Mouse (Mus musculus) cerebellum, adult (tissue): ENCODE results near the gene Caskin1.

Experiments used
- ATAC-seq: cut with Nextera tagmentation; 2 replicates; pipeline ENCODE4 v1.9.2; 2017; ENCODE audit warnings: mild to moderate bottlenecking, moderate library complexity, mixed read lengths; ENCODE audit not compliant: insufficient number of reproducible peaks, low FRiP score, low TSS enrichment

Caskin1 gene

GRCm38 (mm10) chr17:24529007-24529451 lies 40.6 kb downstream of the Caskin1 start:
- ATAC-seq: no peak

- no peak for ATAC-seq
Observed at GRCm38 (mm10) chr17:24529883-24530282, 41.5 kb downstream of the Caskin1 start.

DNA sequence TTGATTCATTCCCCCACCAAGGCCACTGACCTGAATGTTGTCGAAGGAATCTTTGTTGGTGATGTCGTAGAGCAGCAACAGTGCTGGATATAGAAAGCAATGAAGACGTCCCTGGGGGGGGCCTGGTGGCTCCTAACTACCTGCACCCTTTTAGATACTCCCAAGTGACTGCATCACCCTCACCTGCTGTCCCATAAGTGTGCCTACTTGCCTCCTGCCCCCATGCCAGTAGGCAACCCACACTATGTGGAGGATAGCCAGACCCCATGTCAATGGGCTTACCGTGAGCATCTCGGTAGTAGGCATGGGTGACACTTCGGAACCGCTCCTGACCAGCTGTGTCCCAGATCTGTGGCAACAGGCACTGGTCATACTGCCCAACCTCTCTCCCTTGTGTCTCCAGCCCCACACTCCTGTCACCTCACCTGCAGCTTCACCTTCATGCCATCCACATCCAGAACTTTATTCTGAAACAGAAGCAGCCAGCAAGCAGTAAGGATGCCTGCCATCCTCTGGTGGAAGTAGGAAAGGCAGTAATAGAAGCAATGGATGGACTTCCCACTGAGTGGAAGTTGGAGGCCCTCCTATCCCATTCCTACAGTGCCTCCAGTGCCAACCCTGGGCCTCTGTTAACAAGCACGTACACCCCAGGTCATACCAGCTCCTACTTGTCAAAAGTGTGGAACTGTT lies 42.1 kb downstream of the Caskin1 start:
- no peak for ATAC-seq

DNA sequence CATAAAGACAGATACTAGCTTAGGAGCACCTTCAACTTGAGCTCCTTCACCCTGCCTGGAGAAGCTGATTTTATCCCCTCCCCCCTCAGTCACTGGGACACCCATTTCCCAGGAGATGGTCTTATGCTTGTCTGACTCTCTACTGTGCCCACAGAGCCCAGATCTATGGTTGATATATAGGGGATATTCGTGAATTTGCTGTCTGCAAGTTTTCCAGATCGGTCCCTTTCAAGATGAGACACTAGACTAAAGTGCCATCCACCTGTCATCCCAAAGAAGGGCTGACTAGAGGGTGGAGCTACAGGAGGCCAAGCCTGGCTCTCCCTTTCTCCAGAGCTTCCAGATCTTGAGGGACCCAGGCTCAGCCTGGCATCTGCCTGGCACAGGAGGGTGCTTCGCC lies 42.7 kb downstream of the Caskin1 start:
- ATAC-seq: no peak

GRCm38 (mm10) chr17:24532045-24532444 lies 43.6 kb downstream of the Caskin1 start:
- no peak for ATAC-seq

DNA sequence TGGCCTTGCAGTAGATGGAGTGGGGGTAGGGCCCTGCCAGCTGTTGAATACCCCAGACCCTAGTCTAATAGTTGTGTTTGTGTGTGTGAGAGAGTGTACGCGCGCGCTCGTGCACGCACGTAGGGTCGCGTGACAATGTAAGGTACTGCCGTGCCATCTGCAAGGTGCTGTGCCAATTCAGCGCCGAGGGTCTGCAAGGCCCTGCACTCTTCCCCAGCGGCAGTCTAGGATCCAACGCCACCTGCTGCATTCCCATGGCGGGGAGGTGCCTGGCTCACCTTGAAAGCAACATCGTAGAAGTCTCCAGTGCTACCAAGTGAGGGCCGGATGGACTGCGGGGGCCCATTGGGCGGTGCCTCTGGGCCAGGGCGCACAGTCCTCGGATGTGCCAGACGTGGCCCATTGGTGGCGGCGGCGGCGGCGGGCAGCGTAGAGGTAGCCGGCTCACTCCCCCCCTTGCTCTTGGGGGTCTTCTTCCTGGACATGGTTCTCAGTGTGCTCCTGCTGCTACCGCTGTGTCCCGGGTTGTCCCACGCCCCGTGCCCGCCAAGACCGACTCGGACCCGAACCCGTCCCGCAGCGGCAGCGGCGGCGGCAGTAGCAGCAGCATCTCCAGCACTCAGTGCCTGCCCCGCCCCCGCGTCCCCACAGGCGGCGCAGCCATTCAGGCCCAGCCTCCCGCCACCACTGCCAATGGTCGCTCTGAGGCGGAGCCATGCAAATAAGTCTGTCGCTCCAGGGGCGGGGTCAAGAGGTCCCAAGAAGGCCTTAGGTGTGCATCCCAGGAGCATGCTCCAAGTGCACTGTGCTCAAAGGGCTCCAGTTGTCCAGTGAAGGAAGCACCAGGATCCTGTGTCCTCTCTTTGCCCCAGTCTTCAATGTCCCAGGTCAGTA lies 44.9 kb downstream of the Caskin1 start:
- ATAC-seq: peak; percentile 82

- no peak for ATAC-seq
Observed at GRCm38 (mm10) chr17:24534160-24534718, 45.8 kb downstream of the Caskin1 start, which contains the start of gene Rab26. Gene Rab26 (minus strand): TSS chr17:24534210.

DNA sequence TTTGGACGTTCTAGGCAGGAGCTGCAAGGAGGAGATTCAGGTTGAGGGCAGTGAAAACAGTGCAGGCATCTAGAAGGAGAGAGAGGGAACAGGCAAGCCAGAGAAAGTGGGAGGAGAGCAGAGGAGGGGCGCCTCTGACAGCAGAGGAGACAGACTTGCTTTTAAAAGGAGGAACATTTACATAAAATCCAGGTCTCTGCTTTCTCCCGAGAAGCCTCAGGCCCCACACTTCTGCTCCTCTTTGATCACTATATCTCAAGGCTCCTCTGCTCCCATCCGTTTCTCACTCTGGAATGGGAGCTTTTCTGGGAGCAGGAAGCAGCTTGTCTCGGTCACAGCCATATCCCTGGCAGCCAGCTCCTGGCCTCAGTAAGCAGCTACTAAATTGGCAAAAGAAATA lies 46.9 kb downstream of the Caskin1 start:
- no peak for ATAC-seq

DNA sequence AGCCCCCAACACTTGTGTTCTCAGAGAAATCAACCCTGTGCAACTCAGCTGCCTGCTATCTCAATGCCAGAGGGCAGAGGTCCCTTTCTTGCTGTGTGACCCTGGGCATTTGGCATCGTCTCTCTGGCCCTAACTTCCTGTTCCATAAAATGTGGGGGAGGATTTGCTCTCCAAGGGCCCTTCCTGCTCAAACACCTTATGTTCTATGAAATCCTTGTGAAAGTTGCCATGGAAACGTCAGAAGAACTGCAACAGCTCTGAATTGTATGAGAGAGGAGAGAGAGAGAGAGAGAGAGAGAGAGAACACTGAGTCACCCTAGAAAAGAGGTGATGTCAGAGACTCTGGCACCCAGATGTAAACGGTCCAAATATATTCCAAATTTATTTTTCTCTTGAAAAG lies 49.1 kb downstream of the Caskin1 start:
- ATAC-seq: no peak

- no peak for ATAC-seq
Observed at GRCm38 (mm10) chr17:24538950-24539349, 50.5 kb downstream of the Caskin1 start.

GRCm38 (mm10) chr17:24540375-24540774 lies 52.0 kb downstream of the Caskin1 start:
- ATAC-seq: no peak

DNA sequence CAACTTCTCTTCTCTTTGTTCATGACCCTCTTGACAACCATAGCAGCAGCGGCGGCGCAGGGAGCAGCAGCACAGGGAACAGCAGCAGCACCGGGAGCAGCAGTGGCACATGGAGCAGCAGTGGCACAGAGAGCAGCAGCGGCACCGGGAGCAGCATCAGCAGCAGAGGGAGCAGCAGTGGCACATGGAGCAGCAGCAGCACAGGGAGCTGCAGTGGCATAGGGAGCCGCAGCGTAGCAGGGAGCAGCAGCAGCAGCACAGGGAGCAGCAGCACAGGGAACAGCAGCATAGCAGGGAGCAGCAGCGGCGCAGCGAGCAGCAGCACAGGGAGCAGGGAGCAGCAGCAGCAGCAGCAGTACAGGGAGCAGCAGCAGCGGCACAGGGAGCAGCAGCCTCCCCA lies 56.2 kb downstream of the Caskin1 start:
- ATAC-seq: no peak

GRCm38 (mm10) chr17:24545247-24545646 lies 56.8 kb downstream of the Caskin1 start:
- no peak for ATAC-seq

DNA sequence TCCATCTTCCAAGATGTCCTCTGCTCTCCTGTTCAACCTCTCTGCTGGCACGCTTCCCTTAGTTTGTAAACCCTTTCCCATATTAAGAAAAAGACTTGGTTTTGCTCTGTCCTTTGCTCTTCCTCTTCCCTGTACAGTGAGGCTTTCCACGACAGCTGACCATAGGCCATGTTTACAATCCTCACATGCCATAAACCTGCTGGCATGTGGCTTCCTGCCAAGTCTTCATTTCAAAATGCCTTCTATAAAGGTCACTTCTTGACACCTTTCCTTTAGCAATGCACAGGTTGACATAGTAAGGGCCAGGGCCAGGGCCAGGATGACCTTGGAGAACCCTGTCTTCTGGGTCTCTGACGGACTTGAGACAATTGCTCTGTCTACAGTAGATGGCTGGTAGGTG lies 57.8 kb downstream of the Caskin1 start:
- ATAC-seq: no peak

- ATAC-seq: no peak
Observed at GRCm38 (mm10) chr17:24548435-24548834, 60.0 kb downstream of the Caskin1 start.

GRCm38 (mm10) chr17:24548921-24549617 lies 60.7 kb downstream of the Caskin1 start:
- ATAC-seq: no peak

DNA sequence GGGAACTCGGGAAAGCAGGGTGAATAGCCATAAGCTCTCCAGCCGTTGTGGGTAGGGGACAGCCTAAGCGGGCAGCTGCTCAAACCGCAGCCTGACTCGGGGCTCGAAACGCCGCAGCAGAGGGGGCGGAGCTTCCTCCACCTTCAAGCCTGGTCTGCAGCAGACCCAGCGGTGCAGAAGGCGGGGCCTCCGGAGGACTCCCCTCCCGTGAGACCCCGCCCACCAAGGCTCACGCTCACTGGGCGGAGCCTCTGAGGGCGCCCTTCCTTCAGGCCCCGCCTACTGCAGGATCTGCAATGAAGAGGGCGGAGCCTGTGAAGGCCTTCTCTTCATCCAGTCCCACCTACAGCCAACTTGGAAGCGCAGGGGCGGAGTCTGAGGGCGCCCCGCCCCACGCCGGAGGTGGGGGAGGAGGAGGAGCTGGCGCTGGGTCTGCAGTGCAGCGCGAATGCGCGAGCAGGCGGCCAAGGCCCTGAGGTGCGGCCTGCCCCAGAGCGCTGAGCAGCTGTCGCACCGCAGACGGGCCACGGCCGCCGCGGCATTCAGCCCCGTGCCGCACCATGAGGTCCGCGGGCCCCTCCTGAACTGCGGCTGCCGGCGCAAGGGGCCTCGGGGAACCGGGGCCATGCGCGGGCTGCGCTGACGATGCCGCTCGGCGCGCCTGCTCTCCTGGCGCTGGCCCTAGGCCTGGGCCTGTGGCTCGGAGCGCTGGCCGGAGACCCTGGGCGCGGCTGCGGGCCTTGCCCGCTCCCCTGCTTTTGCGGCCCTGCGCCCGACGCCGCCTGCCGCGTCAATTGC lies 61.4 kb downstream of the Caskin1 start, which contains the start of gene Pkd1:
TSS of gene Pkd1 (plus strand) at position 217 of the 798 bp plus-strand sequence.
- ATAC-seq: peak; percentile 84

GRCm38 (mm10) chr17:24550416-24551049 lies 62.1 kb downstream of the Caskin1 start:
- ATAC-seq: peak; percentile 63; the same call in 1 of the 2 replicates

- ATAC-seq: no peak
Observed at GRCm38 (mm10) chr17:24551050-24551444, 62.6 kb downstream of the Caskin1 start.
